Mouse (Mus musculus): ENCODE data around the gene Topaz1. TPM values are rescaled to one million over a fixed set of nuclear protein-coding genes. Genes with fewer than 3 reads are reported as not detected.
"Not testable (repeated sequence)": the region's sequence is repeated elsewhere in the genome, so short reads cannot be mapped to it uniquely, and the experiment has no call there.

Gene Topaz1
- polyA plus RNA-seq, 1 experiment from 2014 or later = not detected

- 85% methylated on average over 3 of the region's 3 CpGs for WGBS
- Histone ChIP-seq H3K4me3 (ENCODE audit: low read depth, low read length) (no peak overlapping the region), H3K27me3 (ENCODE audit: control insufficient read depth, insufficient read depth, low read length) (no peaks in the 10 kb centered on the region), H3K4me2 (ENCODE audit: low read depth, severe bottlenecking) (no peak overlapping the region), H3K4me1 (ENCODE audit: control insufficient read depth, insufficient read depth, low read length) (no peaks in the 10 kb centered on the region), H3K9ac (ENCODE audit: low read length) (no peak overlapping the region), H3K36me3 (ENCODE audit: control insufficient read depth, insufficient read depth, low read length) (peaks cover 5% of the 10 kb centered on the region), H3K9me3 (ENCODE audit: control insufficient read depth, low read length) (no peaks in the 10 kb centered on the region; the same call in 1 of the 2 replicates), H3K27ac (replicated peaks; ENCODE audit: low read depth, low read length) (no peak overlapping the region)
- no peak for DNase-seq (ENCODE audit: low spot score)
- no peak for ATAC-seq (ENCODE audit: insufficient number of reproducible peaks, low FRiP score, low TSS enrichment, low read depth)
Measured at GRCm38 (mm10) chr9:122845621-122846020, 98.5 kb downstream of the Topaz1 start.

- Histone ChIP-seq H3K9me3 (ENCODE audit: control insufficient read depth, low read length) (no peaks in the 10 kb centered on the region; the same call in 1 of the 2 replicates), H3K4me1 (ENCODE audit: control insufficient read depth, insufficient read depth, low read length) (no peaks in the 10 kb centered on the region), H3K36me3 (ENCODE audit: control insufficient read depth, insufficient read depth, low read length) (peaks cover 7% of the 10 kb centered on the region), H3K4me2 (ENCODE audit: low read depth, severe bottlenecking) (no peak overlapping the region), H3K27me3 (ENCODE audit: control insufficient read depth, insufficient read depth, low read length) (no peaks in the 10 kb centered on the region), H3K9ac (ENCODE audit: low read length) (no peak overlapping the region), H3K27ac (replicated peaks; ENCODE audit: low read depth, low read length) (no peak overlapping the region), H3K4me3 (ENCODE audit: low read depth, low read length) (no peak overlapping the region)
- DNase-seq (ENCODE audit: low spot score) (no peak), ATAC-seq (ENCODE audit: insufficient number of reproducible peaks, low FRiP score, low TSS enrichment, low read depth) (no peak)
Measured at GRCm38 (mm10) chr9:122846156-122846555, 99.0 kb downstream of the Topaz1 start.

- peaks cover 24% of the 10 kb centered on the region for H3K36me3 ChIP-seq (ENCODE audit: control insufficient read depth, insufficient read depth, low read length)
- H3K27ac ChIP-seq (replicated peaks; ENCODE audit: low read depth, low read length); H3K9ac ChIP-seq (ENCODE audit: low read length); DNase-seq (ENCODE audit: low spot score); H3K9me3 ChIP-seq (ENCODE audit: control insufficient read depth, low read length); H3K27me3 ChIP-seq (ENCODE audit: control insufficient read depth, insufficient read depth, low read length); ATAC-seq (ENCODE audit: insufficient number of reproducible peaks, low FRiP score, low TSS enrichment, low read depth); H3K4me3 ChIP-seq (ENCODE audit: low read depth, low read length); H3K4me1 ChIP-seq (ENCODE audit: control insufficient read depth, insufficient read depth, low read length); H3K4me2 ChIP-seq (ENCODE audit: low read depth, severe bottlenecking): not testable (repeated sequence)
- 93% methylated on average over 7 of the region's 8 CpGs for WGBS
Measured at GRCm38 (mm10) chr9:122847811-122848311, 100.7 kb downstream of the Topaz1 start.

Other genes starting within 250 kb of the Topaz1 start
- gene Tcaim, start 58.2 kb downstream of the Topaz1 start, polyA plus RNA-seq (2014; fragmentation: Nextera tagmentation; extraction: Ambion mirVana) = 5.7 TPM in 2 replicates
- not detected in 2 replicates for gene Gm35549, start 96.7 kb downstream of the Topaz1 start, polyA plus RNA-seq (2014; fragmentation: Nextera tagmentation; extraction: Ambion mirVana)
- gene Zfp445, start 118.7 kb downstream of the Topaz1 start, polyA plus RNA-seq (2014; fragmentation: Nextera tagmentation; extraction: Ambion mirVana) = 65.2 and 72.5 TPM in 2 replicates
- 1.9 and 2.6 TPM in 2 replicates for gene Zkscan7, start 138.3 kb downstream of the Topaz1 start, polyA plus RNA-seq (2014; fragmentation: Nextera tagmentation; extraction: Ambion mirVana)
- gene Zfp105, start 175.7 kb downstream of the Topaz1 start, polyA plus RNA-seq (2014; fragmentation: Nextera tagmentation; extraction: Ambion mirVana) = 33.6 and 35.4 TPM in 2 replicates
- gene 1110059G10Rik, start 203.7 kb downstream of the Topaz1 start, polyA plus RNA-seq (2014; fragmentation: Nextera tagmentation; extraction: Ambion mirVana) = 32.3 and 33.5 TPM in 2 replicates
- gene Kif15, start 203.7 kb downstream of the Topaz1 start, polyA plus RNA-seq (2014; fragmentation: Nextera tagmentation; extraction: Ambion mirVana) = 71.1 and 81.9 TPM in 2 replicates

All from limb, embryonic 11.5 days (tissue).